Mouse (Mus musculus) cerebellum, adult 2 months (tissue): ENCODE data around the gene Kalrn.

Experiments
- CTCF ChIP-seq: fragments of 200-500 bp; IDR thresholded peaks from 2 replicates; pipeline ENCODE4 v1.5.1; 2011; ENCODE audit warnings: low read depth, mild to moderate bottlenecking, control low read depth, low read length, moderate library complexity, borderline replicate concordance; ENCODE audit not compliant: insufficient read depth
- POLR2A ChIP-seq: fragments of 200-500 bp; IDR thresholded peaks from 2 replicates; pipeline ENCODE4 v1.6.1; 2011; ENCODE audit warnings: low read length, control low read depth, borderline replicate concordance; ENCODE audit not compliant: insufficient read depth

- TF ChIP-seq CTCF (no peak), POLR2A (no peak)
These were observed 132.3 kb downstream of the Kalrn start for GRCm38 (mm10) chr16:34440994-34441414.
